In the genomic region with DNA sequence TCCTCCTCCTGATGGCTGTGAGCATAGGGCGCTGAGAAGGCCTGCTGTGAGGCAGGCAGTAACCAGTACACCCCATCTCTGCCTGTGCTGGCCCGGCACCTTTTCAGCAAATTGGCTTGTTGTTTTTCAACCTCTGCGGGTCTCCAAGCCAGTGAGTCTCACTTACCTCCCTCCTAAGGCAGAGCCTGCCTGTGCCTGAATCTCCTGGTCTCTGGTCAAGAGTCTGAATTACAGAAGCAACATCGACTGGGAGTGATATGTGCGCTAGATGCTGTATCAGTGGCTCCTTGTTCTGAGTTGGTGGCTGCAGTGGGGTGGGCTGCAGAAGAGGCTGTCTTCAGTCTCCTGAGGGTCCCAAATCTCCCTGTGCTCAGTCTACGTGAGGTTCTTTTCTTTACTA, we compare ENCODE assay signal across 14 mouse cellular contexts.
DNase-seq lines count a peak whose midpoint lies in the region; ATAC-seq and TF ChIP-seq lines count a peak whose summit lies in the region.
"Had no signal": no experiment of that assay in that cellular context is flagged by ENCODE, and none has a peak within 500 bp of the region (broad histone marks: within the 10 kb centered on the region; RNA-seq: fewer than 3 reads in every experiment).

No protein-coding gene starts in this region.

- peaks cover 11% of the 10 kb centered on the region for H3K4me1 ChIP-seq in cortical plate, adult 2 months (ENCODE audit: control insufficient read depth, insufficient read depth, low read length)
- H3K4me1 ChIP-seq in forebrain, embryonic 11.5 days (replicated peaks; ENCODE audit: control insufficient read depth, insufficient read depth, low read length): peaks cover 28% of the 10 kb centered on the region
- peaks cover 53% of the 10 kb centered on the region for H3K4me1 ChIP-seq in hindbrain, embryonic 14.5 days (replicated peaks; ENCODE audit: control insufficient read depth, insufficient read depth, low read length)
- H3K4me1 ChIP-seq in midbrain, embryonic 14.5 days (ENCODE audit: control insufficient read depth, insufficient read depth, low read length): peaks cover 57% of the 10 kb centered on the region
- peaks cover 19% of the 10 kb centered on the region for H3K4me1 ChIP-seq in heart, embryonic 10.5 days
- H3K4me1 ChIP-seq: megakaryocyte, embryonic 14.5 days had no signal

- no peak for DNase-seq in forebrain, embryonic 11.5 days (ENCODE audit: low spot score)
- no peak for DNase-seq in hindbrain, embryonic 14.5 days (ENCODE audit: low spot score)
- no peak for DNase-seq in midbrain, embryonic 14.5 days
- no peak for DNase-seq in heart, embryonic 10.5 days (ENCODE audit: low spot score)
- DNase-seq in gastrocnemius, adult 18-20 months (ENCODE audit: low spot score): no peak
- no peak for DNase-seq in left cerebral cortex, postnatal 36 days (ENCODE audit: low spot score in 2 of 2)
- DNase-seq: cerebellum, adult 18-20 months; lung, postnatal 10 days; thymus, adult 2 months had no signal

- no peak for TF ChIP-seq POLR2A in cortical plate, adult 2 months (IDR thresholded peaks at IDR 0.05; ENCODE audit: extremely low read depth, insufficient read depth, low read length)

- H3K9me3 ChIP-seq in forebrain, embryonic 11.5 days (ENCODE audit: control insufficient read depth, low read length): no peaks in the 10 kb centered on the region
- no peaks in the 10 kb centered on the region for H3K9me3 ChIP-seq in hindbrain, embryonic 14.5 days (ENCODE audit: control insufficient read depth, low read length)
- H3K9me3 ChIP-seq in midbrain, embryonic 14.5 days (ENCODE audit: control insufficient read depth, low read length): no peaks in the 10 kb centered on the region
- no peaks in the 10 kb centered on the region for H3K9me3 ChIP-seq in heart, embryonic 10.5 days
- H3K9me3 ChIP-seq: kidney, embryonic 15.5 days had no signal

- H3K36me3 ChIP-seq in forebrain, embryonic 11.5 days (ENCODE audit: control insufficient read depth, insufficient read depth, low read length): no peaks in the 10 kb centered on the region
- H3K36me3 ChIP-seq in hindbrain, embryonic 14.5 days (replicated peaks; ENCODE audit: control insufficient read depth, insufficient read depth): no peaks in the 10 kb centered on the region
- no peaks in the 10 kb centered on the region for H3K36me3 ChIP-seq in midbrain, embryonic 14.5 days (ENCODE audit: control insufficient read depth, insufficient read depth, low read length)
- H3K36me3 ChIP-seq in heart, embryonic 10.5 days: no peaks in the 10 kb centered on the region
- H3K36me3 ChIP-seq: G1E; kidney, embryonic 15.5 days had no signal

- H3K9ac ChIP-seq in forebrain, embryonic 11.5 days (ENCODE audit: low read length): no peak overlapping the region; the same call in 1 of the 2 replicates
- H3K9ac ChIP-seq in hindbrain, embryonic 14.5 days: no peak overlapping the region
- no peak overlapping the region for H3K9ac ChIP-seq in midbrain, embryonic 14.5 days (replicated peaks; ENCODE audit: low read length)
- H3K9ac ChIP-seq: kidney, embryonic 15.5 days; liver, embryonic 14.5 days had no signal

- H3K4me3 ChIP-seq in cortical plate, adult 2 months (ENCODE audit: insufficient read depth, low read length): no peak overlapping the region
- H3K4me3 ChIP-seq in forebrain, embryonic 11.5 days (ENCODE audit: low read depth, low read length): no peak overlapping the region
- no peak overlapping the region for H3K4me3 ChIP-seq in hindbrain, embryonic 14.5 days (replicated peaks; ENCODE audit: low read length)
- no peak overlapping the region for H3K4me3 ChIP-seq in midbrain, embryonic 14.5 days (replicated peaks; ENCODE audit: low read depth, low read length)
- H3K4me3 ChIP-seq in heart, embryonic 10.5 days: no peak overlapping the region
- H3K4me3 ChIP-seq: kidney, embryonic 15.5 days; megakaryocyte, embryonic 14.5 days had no signal

- TF ChIP-seq CTCF in cortical plate, adult 2 months (IDR thresholded peaks at IDR 0.05; ENCODE audit: extremely low read depth, insufficient read depth, low read length): no peak

- no peak overlapping the region for H3K4me2 ChIP-seq in forebrain, embryonic 11.5 days (ENCODE audit: low read depth, low read length, severe bottlenecking)
- no peak overlapping the region for H3K4me2 ChIP-seq in hindbrain, embryonic 14.5 days (replicated peaks)
- H3K4me2 ChIP-seq in midbrain, embryonic 14.5 days (ENCODE audit: low read length): no peak overlapping the region
- H3K4me2 ChIP-seq: kidney, embryonic 15.5 days had no signal

- H3K27ac ChIP-seq in cortical plate, adult 2 months (ENCODE audit: insufficient read depth, low read length): peak overlapping the region; percentile 9
- peak overlapping the region; percentile 21; the same call in 1 of the 2 replicates for H3K27ac ChIP-seq in forebrain, embryonic 11.5 days (ENCODE audit: low read depth, low read length)
- H3K27ac ChIP-seq in hindbrain, embryonic 14.5 days: peak overlapping the region; percentile 26; the same call in 1 of the 2 replicates
- H3K27ac ChIP-seq in midbrain, embryonic 14.5 days (replicated peaks; ENCODE audit: low read depth, low read length): peak overlapping the region; percentile 71
- H3K27ac ChIP-seq in heart, embryonic 10.5 days: no peak overlapping the region
- H3K27ac ChIP-seq: kidney, embryonic 15.5 days; liver, embryonic 14.5 days had no signal

- ATAC-seq in forebrain, embryonic 11.5 days (replicated peaks; ENCODE audit: low FRiP score): no peak
- no peak for ATAC-seq in hindbrain, embryonic 14.5 days (ENCODE audit: low FRiP score)
- no peak for ATAC-seq in midbrain, embryonic 14.5 days (ENCODE audit: low FRiP score, low TSS enrichment)

- intact Hi-C loops in left cerebral cortex, postnatal 36 days (cut with DNase I): loop anchor here (10.0 kb wide), 1 partner anchor 188 kb away; no protein-coding TSS in a partner anchor

- 33% methylated on average over 6 of the region's 6 CpGs for WGBS in forebrain, embryonic 11.5 days
- 39% methylated on average over 6 of the region's 6 CpGs for WGBS in hindbrain, embryonic 14.5 days
- 31% methylated on average over 6 of the region's 6 CpGs for WGBS in midbrain, embryonic 14.5 days
- 34% methylated on average over 6 of the region's 6 CpGs for WGBS in heart, embryonic 10.5 days

- no peaks in the 10 kb centered on the region for H3K27me3 ChIP-seq in forebrain, embryonic 11.5 days (ENCODE audit: control insufficient read depth, insufficient read depth, low read length)
- no peaks in the 10 kb centered on the region for H3K27me3 ChIP-seq in hindbrain, embryonic 14.5 days (ENCODE audit: control insufficient read depth, insufficient read depth, low read length)
- H3K27me3 ChIP-seq in midbrain, embryonic 14.5 days (ENCODE audit: control insufficient read depth, insufficient read depth, low read length): no peaks in the 10 kb centered on the region
- H3K27me3 ChIP-seq in heart, embryonic 10.5 days (ENCODE audit: insufficient read depth, poor library complexity, severe bottlenecking): peaks cover 9% of the 10 kb centered on the region; the same call in 1 of the 2 replicates
- H3K27me3 ChIP-seq: kidney, embryonic 15.5 days had no signal
